Mouse (Mus musculus): ENCODE data around the gene Vmo1. TPM values are rescaled to one million over a fixed set of nuclear protein-coding genes. Genes with fewer than 3 reads are reported as not detected.

The Vmo1 gene
- polyA plus RNA-seq, 1 experiment from 2014 or later, result not detected

DNA sequence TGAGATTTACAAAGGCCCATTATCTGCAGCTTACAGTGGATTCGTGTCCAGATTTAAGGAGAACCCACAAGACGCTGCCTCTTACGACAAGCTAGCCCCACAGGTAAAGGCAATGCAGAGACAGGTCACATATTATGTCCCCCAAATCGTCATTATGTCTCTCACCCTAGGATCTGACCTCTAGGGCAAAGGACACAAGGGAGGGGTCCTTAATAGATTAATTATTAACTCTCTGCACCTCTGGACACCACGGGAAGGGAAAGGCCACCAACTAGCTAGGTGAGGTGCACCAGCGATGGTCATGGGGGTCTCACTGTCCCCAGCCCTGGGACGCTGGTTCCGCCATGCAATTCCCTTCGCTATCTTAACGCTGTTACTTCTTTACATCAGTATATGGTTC is 4.5 kb upstream of the Vmo1 start, which contains the start of gene Gltpd2:
TSS of gene Gltpd2 (plus strand) at position 274 of the 400 bp plus-strand sequence.
- Histone ChIP-seq H3K27ac (peak within 1 kb of the TSS; percentile 78), H3K27me3 (replicated peaks) (no peaks in the 10 kb centered on the region), H3K4me2 (peak within 1 kb of the TSS; percentile 57), H3K9me3 (no peaks in the 10 kb centered on the region), H3K4me1 (peaks cover 9% of the 10 kb centered on the region; the same call in 1 of the 2 replicates), H3K9ac (peak within 1 kb of the TSS; percentile 46), H3K4me3 (replicated peaks) (peak within 1 kb of the TSS; percentile 42), H3K36me3 (no peaks in the 10 kb centered on the region)
- ATAC-seq (ENCODE audit: insufficient read depth, low FRiP score, low read depth), result no peak
- 74% methylated on average over 10 of the region's 10 CpGs for WGBS

- Histone ChIP-seq H3K9me3 (no peaks in the 10 kb centered on the region), H3K4me2 (no peak overlapping the region), H3K4me1 (peaks cover 9% of the 10 kb centered on the region; the same call in 1 of the 2 replicates), H3K27ac (no peak overlapping the region), H3K4me3 (replicated peaks) (no peak overlapping the region), H3K27me3 (replicated peaks) (no peaks in the 10 kb centered on the region), H3K36me3 (no peaks in the 10 kb centered on the region), H3K9ac (no peak overlapping the region)
- no peak for ATAC-seq (ENCODE audit: insufficient read depth, low FRiP score, low read depth)
- 33% methylated on average over 1 of the region's 1 CpGs for WGBS
Observed at GRCm38 (mm10) chr11:70518436-70518835, 4.0 kb upstream of the Vmo1 start.

DNA sequence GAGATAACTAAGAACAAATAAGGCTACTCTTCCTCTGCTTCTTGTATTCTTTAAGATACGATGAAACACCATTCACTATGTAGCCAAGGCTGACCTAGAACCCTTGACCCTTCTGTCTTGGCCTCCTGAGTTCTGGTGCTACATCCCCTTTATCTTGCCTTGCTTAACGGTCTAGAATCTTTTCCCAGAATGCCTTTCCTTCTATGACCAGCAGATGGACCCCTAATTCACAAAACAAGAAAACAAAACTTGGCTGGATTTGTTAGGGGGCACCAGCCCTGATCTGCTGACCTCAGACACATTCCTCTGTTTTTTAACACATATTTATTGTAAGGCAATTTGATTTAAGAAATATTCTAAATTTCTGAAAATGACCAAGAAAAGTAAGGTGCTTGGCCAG is 1.9 kb upstream of the Vmo1 start:
- Histone ChIP-seq H3K4me2 (no peak overlapping the region), H3K4me3 (replicated peaks) (no peak overlapping the region), H3K27me3 (replicated peaks) (no peaks in the 10 kb centered on the region), H3K9ac (no peak overlapping the region), H3K36me3 (no peaks in the 10 kb centered on the region), H3K27ac (no peak overlapping the region), H3K4me1 (peaks cover 9% of the 10 kb centered on the region; the same call in 1 of the 2 replicates), H3K9me3 (no peaks in the 10 kb centered on the region)
- WGBS, result 19% methylated on average over 2 of the region's 2 CpGs
- ATAC-seq (ENCODE audit: insufficient read depth, low FRiP score, low read depth), result no peak

DNA sequence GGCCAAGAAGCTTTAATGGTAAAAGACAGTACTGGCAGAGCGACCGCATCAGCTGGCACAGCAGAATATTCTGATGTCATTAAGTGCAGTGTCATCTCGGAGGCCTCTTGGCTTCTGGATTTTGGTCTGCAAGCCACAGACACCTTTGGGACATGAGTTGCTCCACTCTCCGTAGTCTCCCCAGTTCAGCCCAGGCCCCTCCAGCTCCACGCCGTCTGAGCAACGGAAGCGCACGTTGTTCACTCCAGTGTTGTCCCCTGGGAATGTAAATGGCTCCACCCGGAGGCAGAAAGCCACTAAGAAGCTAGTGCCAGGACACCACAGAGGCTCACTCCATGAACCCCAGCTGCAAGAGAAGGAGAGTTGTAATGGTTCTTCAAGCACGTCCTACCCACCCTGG is 896 bp downstream of the Vmo1 start:
- Histone ChIP-seq H3K4me1 (0 out of 2 replicates have a peak, but pooled peaks cover 3% of the 10 kb centered on the region), H3K36me3 (no peaks in the 10 kb centered on the region), H3K9me3 (no peaks in the 10 kb centered on the region), H3K9ac (no peak overlapping the region), H3K27ac (no peak overlapping the region), H3K4me2 (no peak overlapping the region), H3K4me3 (replicated peaks) (no peak overlapping the region), H3K27me3 (replicated peaks) (no peaks in the 10 kb centered on the region)
- ATAC-seq (ENCODE audit: insufficient read depth, low FRiP score, low read depth), result no peak
- WGBS, result 60% methylated on average over 11 of the region's 11 CpGs

GRCm38 (mm10) chr11:70512709-70513342 is 1.6 kb downstream of the Vmo1 start:
- no peaks in the 10 kb centered on the region for H3K36me3 ChIP-seq
- ATAC-seq (ENCODE audit: insufficient read depth, low FRiP score, low read depth), result no peak
- H3K27me3 ChIP-seq (replicated peaks), result no peaks in the 10 kb centered on the region
- 0 out of 2 replicates have a peak, but pooled peaks cover 3% of the 10 kb centered on the region for H3K4me1 ChIP-seq
- H3K27ac ChIP-seq, result no peak overlapping the region
- no peak overlapping the region for H3K9ac ChIP-seq
- no peaks in the 10 kb centered on the region for H3K9me3 ChIP-seq
- H3K4me2 ChIP-seq, result no peak overlapping the region
- no peak overlapping the region for H3K4me3 ChIP-seq (replicated peaks)
- 73% methylated on average over 7 of the region's 7 CpGs for WGBS

- H3K4me3 ChIP-seq (replicated peaks), result no peak overlapping the region
- no peak for ATAC-seq (ENCODE audit: insufficient read depth, low FRiP score, low read depth)
- H3K36me3 ChIP-seq, result no peaks in the 10 kb centered on the region
- H3K27me3 ChIP-seq (replicated peaks), result no peaks in the 10 kb centered on the region
- H3K4me1 ChIP-seq, result 0 out of 2 replicates have a peak, but pooled peaks cover 3% of the 10 kb centered on the region
- no peaks in the 10 kb centered on the region for H3K9me3 ChIP-seq
- no peak overlapping the region for H3K27ac ChIP-seq
- 84% methylated on average over 7 of the region's 7 CpGs for WGBS
- H3K9ac ChIP-seq, result no peak overlapping the region
- no peak overlapping the region for H3K4me2 ChIP-seq
Observed at GRCm38 (mm10) chr11:70511825-70512224, 2.6 kb downstream of the Vmo1 start.

GRCm38 (mm10) chr11:70511242-70511641 is 3.2 kb downstream of the Vmo1 start:
- Histone ChIP-seq H3K27me3 (replicated peaks) (no peaks in the 10 kb centered on the region), H3K4me3 (replicated peaks) (no peak overlapping the region), H3K27ac (no peak overlapping the region), H3K4me2 (no peak overlapping the region), H3K36me3 (no peaks in the 10 kb centered on the region), H3K4me1 (0 out of 2 replicates have a peak, but pooled peaks cover 3% of the 10 kb centered on the region), H3K9ac (no peak overlapping the region), H3K9me3 (no peaks in the 10 kb centered on the region)
- 73% methylated on average over 2 of the region's 2 CpGs for WGBS
- no peak for ATAC-seq (ENCODE audit: insufficient read depth, low FRiP score, low read depth)

- Histone ChIP-seq H3K9ac (no peak overlapping the region), H3K36me3 (no peaks in the 10 kb centered on the region), H3K27me3 (replicated peaks) (no peaks in the 10 kb centered on the region), H3K4me3 (replicated peaks) (no peak overlapping the region), H3K9me3 (no peaks in the 10 kb centered on the region), H3K4me2 (peak overlapping the region; percentile 26; the same call in 1 of the 2 replicates), H3K27ac (no peak overlapping the region), H3K4me1 (0 out of 2 replicates have a peak, but pooled peaks cover 3% of the 10 kb centered on the region)
- 0 out of 2 replicates have a peak, but pooled peaks have one; percentile 28 for ATAC-seq (ENCODE audit: insufficient read depth, low FRiP score, low read depth)
- WGBS, result 12% methylated on average over 19 of the region's 19 CpGs
Observed at GRCm38 (mm10) chr11:70509753-70510564, 4.5 kb downstream of the Vmo1 start.

DNA sequence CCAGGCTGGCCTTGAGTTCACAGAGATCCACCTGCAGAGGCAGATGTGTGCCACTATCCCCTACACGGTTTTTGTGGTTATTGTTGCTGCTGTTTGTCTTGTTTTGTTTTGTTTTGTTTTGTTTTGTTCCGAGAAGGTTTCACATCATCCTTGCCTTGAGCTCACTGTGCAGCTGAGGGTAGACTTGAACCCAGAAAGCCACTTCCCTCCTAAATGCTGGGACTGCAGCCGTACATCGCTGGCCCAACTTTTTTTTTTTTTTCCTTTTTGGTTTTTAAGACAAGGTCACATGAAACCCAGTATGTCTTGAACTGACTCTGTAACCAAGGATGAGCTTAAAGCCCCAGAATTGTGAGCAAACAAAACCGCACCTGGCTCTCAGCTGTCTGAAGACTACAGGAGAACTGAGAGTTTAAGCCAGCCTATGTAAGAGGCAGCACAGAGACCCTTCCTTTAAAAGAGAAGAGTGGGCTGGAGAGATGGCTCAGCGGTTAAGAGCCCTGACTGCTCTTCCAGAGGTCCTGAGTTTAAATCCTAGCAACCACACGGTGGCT is 7.4 kb downstream of the Vmo1 start:
- no peak for ATAC-seq (ENCODE audit: insufficient read depth, low FRiP score, low read depth)
- Histone ChIP-seq H3K27ac (no peak overlapping the region), H3K9ac (no peak overlapping the region), H3K27me3 (replicated peaks) (no peaks in the 10 kb centered on the region), H3K4me1 (0 out of 2 replicates have a peak, but pooled peaks cover 3% of the 10 kb centered on the region), H3K9me3 (no peaks in the 10 kb centered on the region), H3K36me3 (no peaks in the 10 kb centered on the region), H3K4me2 (no peak overlapping the region), H3K4me3 (replicated peaks) (no peak overlapping the region)
- 69% methylated on average over 7 of the region's 7 CpGs for WGBS

GRCm38 (mm10) chr11:70506385-70506784 is 8.0 kb downstream of the Vmo1 start:
- Histone ChIP-seq H3K4me1 (0 out of 2 replicates have a peak, but pooled peaks cover 3% of the 10 kb centered on the region), H3K36me3 (no peaks in the 10 kb centered on the region), H3K4me3 (replicated peaks) (no peak overlapping the region), H3K4me2 (no peak overlapping the region), H3K9me3 (no peaks in the 10 kb centered on the region), H3K9ac (no peak overlapping the region), H3K27me3 (replicated peaks) (no peaks in the 10 kb centered on the region), H3K27ac (no peak overlapping the region)
- WGBS, result 21% methylated on average over 4 of the region's 4 CpGs
- ATAC-seq (ENCODE audit: insufficient read depth, low FRiP score, low read depth), result no peak

GRCm38 (mm10) chr11:70504970-70505369 is 9.4 kb downstream of the Vmo1 start, which contains the start of gene Tm4sf5:
Gene Tm4sf5 (plus strand): TSS chr11:70505244.
- H3K9ac ChIP-seq, result no peak within 1 kb of the TSS
- no peaks in the 10 kb centered on the region for H3K9me3 ChIP-seq
- H3K4me2 ChIP-seq, result peak within 1 kb of the TSS; percentile 33
- peak within 1 kb of the TSS; percentile 27 for H3K4me3 ChIP-seq (replicated peaks)
- ATAC-seq (ENCODE audit: insufficient read depth, low FRiP score, low read depth), result peak; percentile 82
- 49% methylated on average over 9 of the region's 9 CpGs for WGBS
- H3K27me3 ChIP-seq (replicated peaks), result no peaks in the 10 kb centered on the region
- H3K27ac ChIP-seq, result peak within 1 kb of the TSS; percentile 74
- 0 out of 2 replicates have a peak, but pooled peaks cover 2% of the 10 kb centered on the region for H3K4me1 ChIP-seq
- H3K36me3 ChIP-seq, result no peaks in the 10 kb centered on the region

DNA sequence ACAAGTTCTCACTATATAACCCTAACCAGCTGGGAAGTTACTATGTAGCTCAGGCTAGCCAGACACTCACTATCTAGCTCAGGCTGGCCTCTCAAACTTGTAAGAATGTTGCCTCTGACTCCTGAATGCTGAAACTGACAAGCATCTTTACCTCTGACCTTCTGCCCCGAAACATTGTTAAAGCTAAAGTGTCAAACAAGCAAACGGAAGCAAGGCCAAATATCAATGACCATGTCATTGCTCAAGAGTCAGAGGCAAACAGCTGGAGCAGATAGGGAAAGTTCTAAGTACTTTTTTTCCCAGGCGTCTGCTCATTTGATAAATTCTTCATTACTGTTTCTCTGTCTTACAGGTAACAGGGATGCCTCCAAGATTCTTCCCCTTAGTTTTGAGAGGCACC is 12.4 kb downstream of the Vmo1 start:
- H3K36me3 ChIP-seq, result no peaks in the 10 kb centered on the region
- no peak overlapping the region for H3K4me3 ChIP-seq (replicated peaks)
- WGBS, result 39% methylated on average over 3 of the region's 3 CpGs
- no peaks in the 10 kb centered on the region for H3K9me3 ChIP-seq
- ATAC-seq (ENCODE audit: insufficient read depth, low FRiP score, low read depth), result no peak
- no peaks in the 10 kb centered on the region for H3K27me3 ChIP-seq (replicated peaks)
- no peaks in the 10 kb centered on the region for H3K4me1 ChIP-seq
- no peak overlapping the region for H3K9ac ChIP-seq
- no peak overlapping the region for H3K27ac ChIP-seq
- no peak overlapping the region for H3K4me2 ChIP-seq
